Mouse (Mus musculus): ENCODE results near the gene P2rx7.

- TF ChIP-seq CTCF (IDR thresholded peaks at IDR 0.05; ENCODE audit: control insufficient read depth, insufficient read depth, insufficient read length): no peak
- no peak for TF ChIP-seq MYOD1 (IDR thresholded peaks at IDR 0.05; ENCODE audit: control insufficient read depth, insufficient read length, low read depth)
- no peak for TF ChIP-seq USF1 (IDR thresholded peaks at IDR 0.05; ENCODE audit: low read depth)
- no peak for TF ChIP-seq FOSL1 (IDR thresholded peaks at IDR 0.05; ENCODE audit: insufficient read depth, low read length, poor library complexity, severe bottlenecking)
- TF ChIP-seq MYOG (IDR thresholded peaks at IDR 0.05; ENCODE audit: control insufficient read depth, extremely low read depth, insufficient read length): no peak
- TF ChIP-seq MAX (IDR thresholded peaks at IDR 0.05): no peak
These were observed 13.1 kb downstream of the P2rx7 start for GRCm38 (mm10) chr5:122656808-122657207.
